Mouse (Mus musculus): ENCODE measurements around the gene Picalm.

- TF ChIP-seq POLR2A (IDR thresholded peaks at IDR 0.05; ENCODE audit: low read depth, low read length) (no peak), CTCF (IDR thresholded peaks at IDR 0.05; ENCODE audit: extremely low read depth, insufficient read depth, insufficient read length, insufficient replicate concordance) (no peak)
These were observed 14.3 kb downstream of the Picalm start for GRCm38 (mm10) chr7:90144275-90144674.

Measured in spleen, adult 2 months (tissue).